Mouse (Mus musculus): Measurements from ENCODE around the gene Abat.

DNA sequence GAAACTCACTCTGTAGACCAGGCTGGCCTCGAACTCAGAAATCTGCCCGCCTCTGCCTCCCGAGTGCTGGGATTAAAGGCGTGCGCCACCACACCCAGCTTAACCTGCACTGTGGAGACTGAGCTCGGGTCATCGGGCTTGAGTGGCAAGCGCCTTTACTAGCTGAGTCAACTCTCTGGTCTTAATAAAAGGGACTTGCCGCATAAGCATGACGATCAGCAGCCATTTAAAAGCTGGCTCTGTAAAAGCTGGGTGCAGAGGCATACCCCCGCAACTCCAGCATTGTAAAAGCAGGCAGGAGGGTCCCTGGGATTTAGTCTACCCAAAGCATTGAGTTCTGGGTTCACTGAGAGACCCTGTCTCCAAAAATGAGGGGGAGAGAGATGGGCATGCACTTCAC is 61.1 kb downstream of the Abat start:
- TF ChIP-seq CTCF (IDR thresholded peaks at IDR 0.05; ENCODE audit: insufficient read depth, low read length) (no peak), POLR2A (IDR thresholded peaks at IDR 0.05; ENCODE audit: borderline replicate concordance, extremely low read depth, low read depth, low read length) (no peak)
